Mouse (Mus musculus) limb, embryonic 10.5 days (tissue): ENCODE measurements around the gene Usp29. TPM values are rescaled to one million over a fixed set of nuclear protein-coding genes. Genes with fewer than 3 reads are reported as not detected.
A peak's percentile ranks its signal among the peaks of the same experiment; 100 is the strongest.

Source experiments
- DNase-seq: peaks from one replicate; pipeline ENCODE4 v3.0.0-alpha.2; 2017; ENCODE audit warnings: low spot score
- H3K27ac ChIP-seq: fragments of 300-500 bp; sonication (generic); 2 replicates; pipeline ENCODE4 v1.5.1; 2016; ENCODE audit warnings: mild to moderate bottlenecking
- H3K27me3 ChIP-seq: fragments of 300-500 bp; sonication (generic); 2 replicates; pipeline ENCODE4 v1.6.1; 2016; ENCODE audit warnings: low read depth, mild to moderate bottlenecking; ENCODE audit not compliant: poor library complexity, severe bottlenecking
- H3K36me3 ChIP-seq: fragments of 300-500 bp; sonication (generic); 2 replicates; pipeline ENCODE4 v1.6.1; 2016; ENCODE audit warnings: mild to moderate bottlenecking, moderate library complexity
- H3K4me1 ChIP-seq: fragments of 300-500 bp; sonication (generic); 2 replicates; pipeline ENCODE4 v1.6.1; 2016
- H3K4me3 ChIP-seq: fragments of 300-500 bp; sonication (generic); 2 replicates; pipeline ENCODE4 v1.5.1; 2016; ENCODE audit warnings: mild to moderate bottlenecking, moderate library complexity
- H3K9me3 ChIP-seq: fragments of 300-500 bp; sonication (generic); replicated peaks from 2 replicates; pipeline ENCODE4 v1.6.1; 2016; ENCODE audit warnings: mild to moderate bottlenecking
- WGBS: fragments of 180-500 bp; shearing (Covaris S2); methylation state at CpG from one replicate; pipeline ENCODE4 v1.1.7; 2016; 5-methylcytosine and 5-hydroxymethylcytosine counted together
- polyA plus RNA-seq: library from polyadenylated mRNA; unstranded; fragments of >200 nt; fragmentation: Nextera tagmentation; extraction: Ambion mirVana; gene quantifications from 2 replicates; pipeline ENCODE4 v1.2.1, GENCODE M21; 2016

The Usp29 gene
- polyA plus RNA-seq, 1 experiment from 2014 or later: 25.4 TPM

DNA sequence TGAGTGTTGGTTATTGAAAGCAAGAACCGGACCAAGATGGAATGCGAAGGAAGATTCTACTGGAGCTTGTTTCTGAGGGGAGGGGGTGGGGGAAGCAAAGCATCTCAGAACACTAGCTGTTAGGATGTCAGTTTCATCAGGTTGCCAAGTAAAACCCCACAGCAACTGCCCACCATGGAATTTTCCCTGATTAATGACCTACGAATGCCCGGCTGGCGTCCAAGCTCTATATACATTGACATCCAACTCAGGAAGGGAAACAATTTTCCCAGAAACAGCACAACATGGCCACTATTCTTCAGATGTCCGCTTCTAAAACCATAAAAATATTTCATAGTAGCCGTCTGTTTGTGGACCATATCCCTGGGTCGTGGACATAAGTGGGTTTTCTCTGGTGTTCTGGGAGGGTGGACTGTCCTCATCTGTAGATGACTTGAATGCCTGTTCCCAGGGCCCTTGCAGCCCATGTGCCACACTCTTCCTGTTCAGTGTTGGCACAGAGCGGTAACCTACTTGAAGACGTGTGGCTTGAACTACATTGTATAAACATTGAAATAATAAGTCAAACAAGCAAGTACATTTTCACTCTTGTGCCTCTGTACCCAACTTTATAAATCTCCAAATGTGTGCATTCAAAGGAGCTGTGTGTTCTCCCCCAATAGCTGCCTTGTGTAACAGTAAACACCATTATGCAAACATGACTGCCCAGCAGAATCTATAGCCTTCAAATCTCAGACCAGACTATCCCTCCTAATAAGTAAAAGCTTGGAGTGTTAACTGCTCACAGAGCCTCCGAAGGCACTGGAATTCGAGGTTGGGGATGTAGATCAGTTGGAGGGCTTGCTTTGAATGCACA lies 70.4 kb downstream of the Usp29 start:
- no peaks in the 10 kb centered on the region for H3K9me3 ChIP-seq
- H3K4me3 ChIP-seq: no peak overlapping the region
- H3K27me3 ChIP-seq: no peaks in the 10 kb centered on the region
- H3K4me1 ChIP-seq: peaks cover 56% of the 10 kb centered on the region
- no peak for DNase-seq
- 80% methylated on average over 12 of the region's 12 CpGs for WGBS
- H3K36me3 ChIP-seq: no peaks in the 10 kb centered on the region
- peak overlapping the region; percentile 87 for H3K27ac ChIP-seq

DNA sequence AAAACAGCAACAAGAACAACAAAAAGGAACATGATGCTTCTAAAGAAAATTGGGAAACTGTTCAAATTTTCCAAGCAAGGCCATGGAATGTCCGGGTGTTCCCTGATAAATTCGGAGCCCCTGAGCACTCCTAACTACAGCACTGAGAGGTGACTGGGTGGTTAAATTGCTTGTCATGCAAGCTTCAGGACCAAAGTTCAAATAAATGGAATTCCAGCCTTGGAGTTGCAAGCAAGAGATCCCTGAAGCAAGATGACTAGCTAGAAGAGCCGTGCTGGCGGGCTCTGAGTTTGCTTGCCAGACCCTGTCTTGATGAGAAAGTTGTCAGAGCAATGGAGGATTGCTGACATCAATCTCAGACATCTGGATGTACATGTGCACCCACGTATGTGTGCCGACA lies 71.3 kb downstream of the Usp29 start:
- Histone ChIP-seq H3K36me3 (no peaks in the 10 kb centered on the region), H3K27ac (peak overlapping the region; percentile 87), H3K9me3 (no peaks in the 10 kb centered on the region), H3K4me1 (peaks cover 55% of the 10 kb centered on the region), H3K27me3 (no peaks in the 10 kb centered on the region), H3K4me3 (no peak overlapping the region)
- WGBS: 80% methylated on average over 6 of the region's 6 CpGs
- no peak for DNase-seq

DNA sequence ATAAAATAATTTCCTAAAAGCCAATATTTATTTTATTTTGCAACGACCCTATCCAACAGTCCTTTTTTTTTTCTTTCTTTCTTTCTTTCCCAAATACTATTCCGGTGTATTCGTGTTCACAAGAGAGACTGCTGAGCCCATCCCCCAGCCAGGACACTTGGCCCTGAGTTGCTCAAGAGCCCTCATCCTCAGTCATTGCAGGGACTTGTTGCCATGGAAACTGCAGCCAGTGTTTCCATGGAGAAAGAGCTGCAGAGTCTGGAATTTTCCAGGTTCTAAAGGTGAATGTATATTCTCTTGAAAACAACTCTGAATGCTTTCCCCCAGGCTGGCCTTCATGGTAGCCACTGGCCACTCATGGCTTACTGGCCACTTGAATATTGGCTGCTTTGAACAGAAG lies 80.2 kb downstream of the Usp29 start:
- DNase-seq: no peak
- H3K27ac ChIP-seq: 0 out of 2 replicates have a peak overlapping the region, but pooled peaks have one; percentile 44
- H3K9me3 ChIP-seq: no peaks in the 10 kb centered on the region
- H3K4me3 ChIP-seq: no peak overlapping the region
- H3K4me1 ChIP-seq: peaks cover 33% of the 10 kb centered on the region
- no peaks in the 10 kb centered on the region for H3K36me3 ChIP-seq
- H3K27me3 ChIP-seq: no peaks in the 10 kb centered on the region
- 68% methylated on average over 3 of the region's 3 CpGs for WGBS

DNA sequence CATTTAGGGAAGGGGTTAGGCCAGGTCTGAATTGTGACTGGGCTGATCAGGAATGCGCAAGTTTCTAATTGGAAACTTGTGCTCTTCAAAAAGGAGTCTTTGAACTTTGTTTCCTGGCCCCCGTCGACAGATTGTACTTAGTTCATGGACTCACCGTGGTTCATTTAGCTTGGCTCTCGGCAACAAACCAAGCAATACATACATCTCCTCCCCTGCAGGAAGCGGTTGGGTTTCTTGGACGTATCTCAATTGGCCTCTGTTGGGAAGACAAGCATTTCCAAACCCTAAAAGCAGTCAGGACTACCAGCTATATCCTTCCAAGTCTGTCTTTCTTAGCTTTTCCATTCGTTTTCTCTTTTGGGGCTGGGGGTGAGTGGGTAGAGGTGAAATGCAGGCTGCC lies 84.6 kb downstream of the Usp29 start:
- no peak for DNase-seq
- WGBS: 34% methylated on average over 8 of the region's 8 CpGs

DNA sequence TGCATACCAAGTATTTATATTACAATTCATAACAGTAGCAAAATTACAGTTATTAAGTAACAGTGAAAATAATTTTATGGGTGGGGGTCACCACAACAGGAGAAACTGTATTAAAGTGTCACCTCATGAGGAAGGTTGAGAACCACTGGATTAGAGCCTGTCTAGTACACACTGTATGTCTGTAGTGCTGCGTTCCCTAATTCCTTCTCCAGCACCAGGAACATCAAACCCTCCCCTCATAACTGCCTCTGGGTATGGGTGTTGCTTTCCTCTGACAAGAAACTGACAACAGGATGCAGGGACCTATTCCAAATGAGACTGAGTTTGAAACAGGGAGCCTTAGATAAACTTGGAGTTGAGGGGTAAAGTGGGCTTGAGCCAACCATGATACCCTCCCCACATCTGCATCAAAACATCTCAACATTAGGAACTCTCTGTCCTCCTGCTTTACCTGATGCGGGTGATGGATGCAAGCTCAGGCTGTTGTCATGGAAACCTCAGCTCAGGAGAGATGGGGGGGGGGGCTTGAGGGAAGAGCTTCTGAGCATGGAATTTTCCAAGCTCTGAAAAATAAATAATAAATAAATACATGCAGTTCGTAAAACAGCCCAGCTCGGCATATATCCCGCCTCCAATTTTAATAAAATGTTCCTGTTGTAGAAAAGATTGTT lies 86.5 kb downstream of the Usp29 start:
- H3K4me1 ChIP-seq: peaks cover 29% of the 10 kb centered on the region
- no peak overlapping the region for H3K4me3 ChIP-seq
- WGBS: 94% methylated on average over 5 of the region's 5 CpGs
- no peak overlapping the region for H3K27ac ChIP-seq
- H3K27me3 ChIP-seq: no peaks in the 10 kb centered on the region
- no peaks in the 10 kb centered on the region for H3K36me3 ChIP-seq
- H3K9me3 ChIP-seq: no peaks in the 10 kb centered on the region
- DNase-seq: no peak

More for the DNA sequence above, 84.6 kb downstream of the Usp29 start:
- no peak overlapping the region for H3K4me3 ChIP-seq
- peak overlapping the region; percentile 80 for H3K27ac ChIP-seq
- no peaks in the 10 kb centered on the region for H3K27me3 ChIP-seq
- H3K9me3 ChIP-seq: no peaks in the 10 kb centered on the region
- peaks cover 42% of the 10 kb centered on the region for H3K4me1 ChIP-seq
- no peaks in the 10 kb centered on the region for H3K36me3 ChIP-seq

DNA sequence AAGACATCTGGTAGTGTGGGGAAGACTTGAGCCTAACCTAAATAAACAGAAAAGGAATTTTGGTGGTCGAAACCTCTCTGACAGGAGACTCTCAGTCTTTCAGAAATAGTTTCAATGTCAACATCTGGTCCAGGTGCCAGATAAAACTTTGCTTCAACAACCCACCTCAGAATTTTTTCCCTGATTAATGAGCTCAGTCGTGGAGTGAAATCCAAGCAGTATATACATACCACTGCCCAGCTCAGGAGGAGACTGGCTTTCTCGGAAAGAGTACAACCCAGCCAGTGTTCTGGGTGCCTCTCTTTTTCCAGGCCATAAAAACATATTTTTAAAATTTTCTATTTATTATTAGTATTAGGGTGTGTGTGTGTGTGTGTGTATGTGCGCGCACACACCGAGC lies 89.9 kb downstream of the Usp29 start:
- no peak for DNase-seq
- Histone ChIP-seq H3K4me3 (no peak overlapping the region), H3K4me1 (peaks cover 40% of the 10 kb centered on the region), H3K36me3 (no peaks in the 10 kb centered on the region), H3K27ac (0 out of 2 replicates have a peak overlapping the region, but pooled peaks have one; percentile 46), H3K27me3 (no peaks in the 10 kb centered on the region), H3K9me3 (no peaks in the 10 kb centered on the region)
- WGBS: 89% methylated on average over 6 of the region's 6 CpGs

DNA sequence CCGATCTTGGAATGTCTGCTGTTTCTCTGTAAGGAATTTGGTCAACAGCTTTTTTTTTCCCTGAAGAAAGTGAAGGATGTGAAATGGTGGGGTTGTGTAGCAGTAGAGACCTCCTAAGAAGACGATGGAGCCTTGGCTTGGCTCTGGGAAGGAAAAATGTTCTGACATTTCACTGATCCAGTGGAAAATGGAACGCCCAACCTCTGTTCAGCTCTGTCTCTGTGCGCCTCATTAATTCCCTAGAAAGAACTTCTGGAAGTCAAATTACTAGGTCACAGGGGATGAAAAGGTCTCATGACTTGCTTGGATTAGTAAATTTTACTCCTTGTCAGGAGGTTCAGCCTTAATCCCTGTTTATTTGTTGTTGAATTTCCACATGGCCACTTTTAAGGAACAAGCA lies 92.3 kb downstream of the Usp29 start:
- 52% methylated on average over 4 of the region's 4 CpGs for WGBS
- H3K36me3 ChIP-seq: no peaks in the 10 kb centered on the region
- DNase-seq: no peak
- peaks cover 30% of the 10 kb centered on the region for H3K4me1 ChIP-seq
- peak overlapping the region; percentile 77 for H3K27ac ChIP-seq
- no peak overlapping the region for H3K4me3 ChIP-seq
- H3K9me3 ChIP-seq: no peaks in the 10 kb centered on the region
- no peaks in the 10 kb centered on the region for H3K27me3 ChIP-seq

DNA sequence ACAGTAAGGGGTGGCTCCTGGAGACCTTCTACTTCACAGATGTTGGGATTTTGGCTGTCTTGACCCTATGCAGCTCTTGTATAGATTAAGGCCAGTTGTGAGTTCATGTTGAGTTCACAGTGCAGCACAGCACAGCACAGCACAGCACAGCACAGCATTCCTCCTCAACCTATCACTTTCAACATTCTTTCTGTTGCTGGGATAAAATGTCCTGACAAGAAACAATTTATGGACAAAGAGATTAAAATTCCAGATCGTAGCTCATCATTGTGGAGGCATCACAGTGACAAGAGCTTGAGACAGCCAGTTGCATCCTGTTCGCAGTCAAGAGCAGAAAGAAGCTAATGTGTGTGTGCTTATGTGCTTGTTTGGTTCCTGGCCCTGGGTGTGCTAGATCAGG lies 93.3 kb downstream of the Usp29 start:
- H3K27ac ChIP-seq: peak overlapping the region; percentile 63
- no peaks in the 10 kb centered on the region for H3K27me3 ChIP-seq
- peaks cover 30% of the 10 kb centered on the region for H3K4me1 ChIP-seq
- no peaks in the 10 kb centered on the region for H3K36me3 ChIP-seq
- DNase-seq: no peak
- no peak overlapping the region for H3K4me3 ChIP-seq
- no peaks in the 10 kb centered on the region for H3K9me3 ChIP-seq
- 52% methylated on average over 2 of the region's 2 CpGs for WGBS

DNA sequence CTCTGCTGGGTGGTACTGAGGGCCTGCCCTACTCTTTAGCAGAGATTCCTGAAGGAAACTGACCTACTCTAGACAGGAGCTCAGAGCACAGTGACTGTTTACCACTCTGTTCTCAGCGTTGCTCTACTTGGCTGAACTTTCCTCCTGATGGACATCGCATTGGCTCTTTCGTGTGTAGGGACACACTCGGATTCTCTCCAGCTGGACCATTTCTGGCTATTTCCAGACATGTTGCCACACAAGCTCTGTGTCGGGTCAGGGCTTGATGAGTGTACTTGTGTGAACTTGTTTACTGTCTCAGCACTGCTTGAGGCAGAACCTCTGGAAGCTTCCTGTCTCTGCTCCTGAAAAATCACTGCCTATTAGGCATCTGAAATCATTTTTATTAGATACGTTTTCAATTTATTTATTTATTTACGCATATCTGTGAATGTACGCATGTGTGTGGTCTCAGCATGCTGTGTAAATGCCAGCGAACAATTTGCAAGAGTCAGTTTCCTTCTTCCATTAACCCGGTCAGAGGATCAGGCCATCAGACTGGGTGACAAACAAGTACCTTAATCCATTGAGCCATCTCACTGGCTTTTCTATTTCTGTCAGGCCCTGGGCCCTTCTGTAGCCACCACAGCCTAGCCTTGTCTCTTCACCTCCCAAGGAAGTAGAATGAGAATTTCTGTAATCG lies 95.7 kb downstream of the Usp29 start:
- Histone ChIP-seq H3K36me3 (no peaks in the 10 kb centered on the region), H3K4me1 (peaks cover 30% of the 10 kb centered on the region), H3K9me3 (no peaks in the 10 kb centered on the region), H3K27me3 (no peaks in the 10 kb centered on the region), H3K27ac (peak overlapping the region; percentile 61), H3K4me3 (no peak overlapping the region)
- 90% methylated on average over 11 of the region's 11 CpGs for WGBS
- DNase-seq: no peak

DNA sequence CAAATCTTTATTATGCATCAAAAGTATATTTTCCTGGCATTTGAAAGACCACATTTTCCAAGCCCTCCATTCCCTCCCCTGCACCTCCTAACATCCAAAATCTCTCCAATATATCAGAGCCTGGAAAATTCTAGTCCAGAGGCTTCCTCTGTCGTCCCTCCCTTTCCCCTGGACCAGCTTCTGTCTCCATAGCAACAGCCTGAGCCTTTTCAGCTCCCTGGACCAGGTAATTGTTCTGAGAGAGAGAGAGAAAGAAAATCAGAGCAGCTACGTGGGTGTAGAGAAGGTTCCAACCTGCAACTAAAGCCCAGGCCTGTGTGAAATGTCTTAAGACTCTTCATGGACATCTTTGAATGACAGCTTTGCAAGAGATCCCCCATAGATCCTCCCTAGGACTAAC lies 98.8 kb downstream of the Usp29 start:
- Histone ChIP-seq H3K9me3 (no peaks in the 10 kb centered on the region), H3K4me1 (peaks cover 13% of the 10 kb centered on the region), H3K4me3 (no peak overlapping the region), H3K27me3 (no peaks in the 10 kb centered on the region), H3K36me3 (no peaks in the 10 kb centered on the region), H3K27ac (peak overlapping the region; percentile 6; the same call in 1 of the 2 replicates)
- DNase-seq: no peak
- 35% methylated on average over 2 of the region's 2 CpGs for WGBS

DNA sequence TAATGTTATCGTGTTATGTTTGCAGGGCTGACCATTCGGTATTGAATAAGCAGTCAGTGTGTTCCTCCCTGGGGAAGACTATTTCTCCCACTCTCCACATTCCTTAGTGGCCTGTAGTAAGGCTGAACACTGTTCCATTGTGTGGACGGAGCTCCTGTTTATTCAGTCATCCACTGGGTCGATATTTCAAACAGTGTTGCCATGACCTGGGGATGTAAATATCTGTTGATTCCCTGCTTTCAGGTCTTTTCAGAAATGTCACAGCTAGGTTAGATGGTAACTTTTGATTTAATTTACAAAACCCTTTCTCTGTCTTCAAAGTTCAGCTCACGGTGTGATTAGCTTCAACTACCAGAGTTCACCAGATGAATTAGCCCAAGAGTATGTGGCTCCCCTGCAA lies 104.6 kb downstream of the Usp29 start:
- no peaks in the 10 kb centered on the region for H3K27me3 ChIP-seq
- H3K36me3 ChIP-seq: no peaks in the 10 kb centered on the region
- no peak for DNase-seq
- no peaks in the 10 kb centered on the region; the same call in 1 of the 2 replicates for H3K9me3 ChIP-seq
- H3K27ac ChIP-seq: peak overlapping the region; percentile 90
- H3K4me1 ChIP-seq: peaks cover 43% of the 10 kb centered on the region
- peak overlapping the region; percentile 21; the same call in 1 of the 2 replicates for H3K4me3 ChIP-seq
- 52% methylated on average over 5 of the region's 5 CpGs for WGBS

DNA sequence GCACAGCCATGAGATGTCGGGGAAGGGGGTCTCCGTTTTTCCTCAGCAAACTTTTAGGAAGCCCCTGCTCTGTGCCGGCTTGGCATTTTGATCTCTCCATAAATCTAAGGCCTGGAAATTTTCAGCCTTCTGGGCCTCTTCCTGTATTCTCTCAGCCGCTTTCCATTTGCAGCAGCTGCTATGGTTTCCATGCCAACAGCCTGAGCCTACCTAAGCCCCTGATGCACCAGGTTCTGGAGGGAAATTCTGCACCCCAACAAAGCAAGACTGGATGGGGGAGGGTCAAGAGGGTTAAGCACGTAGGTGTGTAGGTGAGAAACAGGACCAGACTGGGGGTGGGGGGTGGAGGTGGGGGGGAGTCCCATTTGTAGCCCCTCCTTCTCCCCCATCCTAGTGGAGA lies 105.0 kb downstream of the Usp29 start:
- no peaks in the 10 kb centered on the region; the same call in 1 of the 2 replicates for H3K9me3 ChIP-seq
- H3K4me3 ChIP-seq: peak overlapping the region; percentile 21; the same call in 1 of the 2 replicates
- H3K4me1 ChIP-seq: peaks cover 43% of the 10 kb centered on the region
- H3K36me3 ChIP-seq: no peaks in the 10 kb centered on the region
- H3K27ac ChIP-seq: peak overlapping the region; percentile 90
- WGBS: 8% methylated on average over 5 of the region's 5 CpGs
- H3K27me3 ChIP-seq: no peaks in the 10 kb centered on the region
- DNase-seq: peak; percentile 84
